Mouse (Mus musculus): Measurements from ENCODE around the gene Mmp28. TPM values are rescaled to one million over a fixed set of nuclear protein-coding genes. Genes with fewer than 3 reads are reported as not detected.

Mmp28 gene
- polyA plus RNA-seq (2017; shearing (Covaris generic)): not detected

GRCm38 (mm10) chr11:83462711-83463244 is at the start of gene Mmp28:
Gene Mmp28, minus strand, starts transcription at chr11:83463071.

GRCm38 (mm10) chr11:83472324-83473234 is 9.7 kb upstream of the Mmp28 start, which contains the start of gene Taf15:
Gene Taf15, plus strand, starts transcription at chr11:83473086.

GRCm38 (mm10) chr11:83437377-83437776 is 25.5 kb downstream of the Mmp28 start, which contains the start of gene 1700020L24Rik:
Gene 1700020L24Rik, plus strand, starts transcription at chr11:83437677.

GRCm38 (mm10) chr11:83429355-83429754 is 33.5 kb downstream of the Mmp28 start, which contains the start of gene Gas2l2:
Gene Gas2l2, minus strand, starts transcription at chr11:83429455.

GRCm38 (mm10) chr11:83409087-83409754 is 53.6 kb downstream of the Mmp28 start, which contains the start of gene Rasl10b:
Gene Rasl10b, plus strand, starts transcription at chr11:83409137.

Other genes starting within 250 kb of the Mmp28 start
- gene Slfn14, start 176.3 kb downstream of the Mmp28 start, polyA plus RNA-seq (2017; shearing (Covaris generic)): 0.32 TPM
- 56.3 TPM for gene Ap2b1, start 164.0 kb downstream of the Mmp28 start, polyA plus RNA-seq (2017; shearing (Covaris generic))
- gene Pex12, start 160.5 kb downstream of the Mmp28 start, polyA plus RNA-seq (2017; shearing (Covaris generic)): 13.2 TPM
- not detected for gene Rasl10b, start 53.9 kb downstream of the Mmp28 start, polyA plus RNA-seq (2017; shearing (Covaris generic))
- not detected for gene Gas2l2, start 33.6 kb downstream of the Mmp28 start, polyA plus RNA-seq (2017; shearing (Covaris generic))
- 2.3 TPM for gene 1700020L24Rik, start 25.4 kb downstream of the Mmp28 start, polyA plus RNA-seq (2017; shearing (Covaris generic))
- 20.1 TPM for gene Taf15, start 10.0 kb upstream of the Mmp28 start, polyA plus RNA-seq (2017; shearing (Covaris generic))
- gene Heatr9, start 59.1 kb upstream of the Mmp28 start, polyA plus RNA-seq (2017; shearing (Covaris generic)): 0.39 TPM
- 192 TPM for gene Ccl5, start 67.4 kb upstream of the Mmp28 start, polyA plus RNA-seq (2017; shearing (Covaris generic))
- gene Ccl9, start 115.6 kb upstream of the Mmp28 start, polyA plus RNA-seq (2017; shearing (Covaris generic)): not detected
- 1.2 TPM for gene Ccl6, start 130.0 kb upstream of the Mmp28 start, polyA plus RNA-seq (2017; shearing (Covaris generic))
- not detected for gene Rpl9-ps1, start 182.6 kb upstream of the Mmp28 start, polyA plus RNA-seq (2017; shearing (Covaris generic))
- 2.2 TPM for gene Ccl3, start 186.3 kb upstream of the Mmp28 start, polyA plus RNA-seq (2017; shearing (Covaris generic))
- gene Ccl4, start 199.5 kb upstream of the Mmp28 start, polyA plus RNA-seq (2017; shearing (Covaris generic)): 14.4 TPM
- 0.92 TPM for gene Wfdc17, start 240.9 kb upstream of the Mmp28 start, polyA plus RNA-seq (2017; shearing (Covaris generic))
- gene Wfdc18, start 245.9 kb upstream of the Mmp28 start, polyA plus RNA-seq (2017; shearing (Covaris generic)): not detected

All from activated CD4-positive, CD25-positive, alpha-beta regulatory T cell, adult 9 weeks (primary cell).